Mouse (Mus musculus): ENCODE measurements around the gene Cdkn1c. TPM values are rescaled to one million over a fixed set of nuclear protein-coding genes. Genes with fewer than 3 reads are reported as not detected.
A peak's percentile ranks its signal among the peaks of the same experiment; 100 is the strongest.

Cdkn1c gene
- polyA plus RNA-seq, 1 experiment from 2014 or later: 185 TPM

DNA sequence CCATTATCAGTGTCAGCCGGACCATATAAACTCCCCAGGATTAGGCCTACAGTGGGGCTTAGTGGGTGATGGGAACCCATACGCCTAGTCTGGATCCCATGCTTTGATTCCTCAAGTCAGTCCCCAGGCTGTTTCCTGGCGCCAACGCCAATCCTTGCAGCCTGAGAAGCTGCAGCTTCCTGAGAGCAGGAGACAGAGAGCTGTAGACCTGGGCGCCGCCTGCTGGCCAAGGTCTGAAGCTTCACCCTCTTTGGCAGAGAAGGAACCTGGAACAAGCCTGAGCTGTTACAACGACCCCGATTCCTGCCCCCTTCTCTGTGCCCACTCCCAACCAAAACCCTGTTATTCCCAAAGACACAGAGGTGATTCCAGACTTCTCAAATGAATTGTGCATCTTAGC lies 9.1 kb upstream of the Cdkn1c start:
- H3K27ac ChIP-seq (replicated peaks): no peak overlapping the region
- 11% methylated on average over 8 of the region's 8 CpGs for WGBS
- H3K4me3 ChIP-seq (ENCODE audit: low read depth, low read length): no peak overlapping the region
- H3K4me2 ChIP-seq (replicated peaks; ENCODE audit: low read depth): no peak overlapping the region
- no peak overlapping the region for H3K9ac ChIP-seq (ENCODE audit: low read length)
- H3K4me1 ChIP-seq (replicated peaks; ENCODE audit: control insufficient read depth, insufficient read depth): peaks cover 5% of the 10 kb centered on the region; the same call in 1 of the 2 replicates
- ATAC-seq (ENCODE audit: low FRiP score, low TSS enrichment) (no peak), DNase-seq (ENCODE audit: low spot score) (peak; percentile 87)
- H3K9me3 ChIP-seq (ENCODE audit: control insufficient read depth, low read length): no peaks in the 10 kb centered on the region
- H3K27me3 ChIP-seq (ENCODE audit: control insufficient read depth, insufficient read depth, low read length): no peaks in the 10 kb centered on the region
- H3K36me3 ChIP-seq (ENCODE audit: control insufficient read depth, insufficient read depth, low read length): no peaks in the 10 kb centered on the region
- TF ChIP-seq CTCF (IDR thresholded peaks at IDR 0.05; ENCODE audit: low read depth) (peak; percentile 95), EP300 (optimal IDR thresholded peaks at IDR 0.05) (no peak)

DNA sequence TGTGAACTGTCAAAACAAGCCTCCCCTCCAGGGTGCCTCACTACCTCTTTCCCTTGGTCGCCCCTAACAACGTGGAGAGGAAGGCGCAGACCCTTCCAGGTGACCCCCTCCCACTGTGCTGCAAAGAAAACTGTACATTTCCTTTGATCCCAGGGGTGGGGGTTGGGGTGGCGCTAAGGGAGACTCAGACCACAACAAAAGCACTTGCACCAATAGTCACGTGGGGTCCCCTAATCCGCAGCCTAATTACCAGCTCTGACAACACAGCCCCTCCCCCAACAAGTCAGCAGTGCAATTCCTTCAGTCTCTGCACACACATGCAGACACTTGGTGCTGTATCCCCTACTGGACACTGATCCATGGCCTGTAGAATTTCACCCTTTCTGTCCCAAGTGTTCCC lies 6.9 kb upstream of the Cdkn1c start:
- Histone ChIP-seq H3K27me3 (ENCODE audit: control insufficient read depth, insufficient read depth, low read length) (no peaks in the 10 kb centered on the region), H3K4me3 (ENCODE audit: low read depth, low read length) (no peak overlapping the region), H3K4me1 (replicated peaks; ENCODE audit: control insufficient read depth, insufficient read depth) (peaks cover 6% of the 10 kb centered on the region; the same call in 1 of the 2 replicates), H3K9me3 (ENCODE audit: control insufficient read depth, low read length) (no peaks in the 10 kb centered on the region), H3K9ac (ENCODE audit: low read length) (no peak overlapping the region), H3K4me2 (replicated peaks; ENCODE audit: low read depth) (no peak overlapping the region), H3K36me3 (ENCODE audit: control insufficient read depth, insufficient read depth, low read length) (no peaks in the 10 kb centered on the region), H3K27ac (replicated peaks) (no peak overlapping the region)
- WGBS: 34% methylated on average over 6 of the region's 6 CpGs
- DNase-seq (ENCODE audit: low spot score) (no peak), ATAC-seq (ENCODE audit: low FRiP score, low TSS enrichment) (no peak)
- TF ChIP-seq EP300 (optimal IDR thresholded peaks at IDR 0.05) (no peak), CTCF (IDR thresholded peaks at IDR 0.05; ENCODE audit: low read depth) (no peak)

DNA sequence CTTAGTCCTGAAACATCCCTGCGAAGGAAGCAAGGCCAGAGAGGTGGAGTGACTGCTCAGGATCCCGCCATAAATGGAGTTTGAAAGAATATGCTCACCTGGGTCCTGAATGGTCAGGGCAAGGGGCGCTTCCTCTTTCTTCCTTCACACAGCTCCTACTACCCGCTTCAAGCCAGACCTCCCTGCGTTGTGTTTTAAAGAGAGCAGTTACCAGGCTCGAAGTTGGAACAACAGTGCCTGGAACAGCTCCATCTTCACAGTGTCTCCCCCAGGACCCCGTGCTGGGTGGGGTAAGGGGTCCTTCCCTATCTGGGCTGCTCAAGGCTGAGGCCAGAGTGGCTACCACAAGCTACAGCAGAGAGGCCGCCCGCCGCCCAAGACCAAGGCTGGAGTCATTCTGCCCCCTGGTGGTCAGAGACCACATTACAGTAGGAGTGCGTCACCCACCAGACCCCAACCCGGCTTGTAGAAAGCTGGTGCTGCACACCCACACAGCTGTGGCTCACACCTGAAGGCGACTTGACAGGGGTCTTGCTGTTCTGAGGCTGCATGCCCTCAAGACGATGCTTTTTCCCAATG lies 5.3 kb upstream of the Cdkn1c start:
- Histone ChIP-seq H3K9me3 (ENCODE audit: control insufficient read depth, low read length) (no peaks in the 10 kb centered on the region), H3K36me3 (ENCODE audit: control insufficient read depth, insufficient read depth, low read length) (no peaks in the 10 kb centered on the region), H3K4me1 (replicated peaks; ENCODE audit: control insufficient read depth, insufficient read depth) (peaks cover 6% of the 10 kb centered on the region; the same call in 1 of the 2 replicates), H3K27me3 (ENCODE audit: control insufficient read depth, insufficient read depth, low read length) (no peaks in the 10 kb centered on the region), H3K9ac (ENCODE audit: low read length) (no peak overlapping the region), H3K4me2 (replicated peaks; ENCODE audit: low read depth) (no peak overlapping the region), H3K4me3 (ENCODE audit: low read depth, low read length) (no peak overlapping the region), H3K27ac (replicated peaks) (no peak overlapping the region)
- TF ChIP-seq EP300 (optimal IDR thresholded peaks at IDR 0.05): no peak
- TF ChIP-seq CTCF (IDR thresholded peaks at IDR 0.05; ENCODE audit: low read depth): peak; percentile 96
- peak; percentile 36 for ATAC-seq (ENCODE audit: low FRiP score, low TSS enrichment)
- DNase-seq (ENCODE audit: low spot score): peak; percentile 83
- 39% methylated on average over 14 of the region's 14 CpGs for WGBS

DNA sequence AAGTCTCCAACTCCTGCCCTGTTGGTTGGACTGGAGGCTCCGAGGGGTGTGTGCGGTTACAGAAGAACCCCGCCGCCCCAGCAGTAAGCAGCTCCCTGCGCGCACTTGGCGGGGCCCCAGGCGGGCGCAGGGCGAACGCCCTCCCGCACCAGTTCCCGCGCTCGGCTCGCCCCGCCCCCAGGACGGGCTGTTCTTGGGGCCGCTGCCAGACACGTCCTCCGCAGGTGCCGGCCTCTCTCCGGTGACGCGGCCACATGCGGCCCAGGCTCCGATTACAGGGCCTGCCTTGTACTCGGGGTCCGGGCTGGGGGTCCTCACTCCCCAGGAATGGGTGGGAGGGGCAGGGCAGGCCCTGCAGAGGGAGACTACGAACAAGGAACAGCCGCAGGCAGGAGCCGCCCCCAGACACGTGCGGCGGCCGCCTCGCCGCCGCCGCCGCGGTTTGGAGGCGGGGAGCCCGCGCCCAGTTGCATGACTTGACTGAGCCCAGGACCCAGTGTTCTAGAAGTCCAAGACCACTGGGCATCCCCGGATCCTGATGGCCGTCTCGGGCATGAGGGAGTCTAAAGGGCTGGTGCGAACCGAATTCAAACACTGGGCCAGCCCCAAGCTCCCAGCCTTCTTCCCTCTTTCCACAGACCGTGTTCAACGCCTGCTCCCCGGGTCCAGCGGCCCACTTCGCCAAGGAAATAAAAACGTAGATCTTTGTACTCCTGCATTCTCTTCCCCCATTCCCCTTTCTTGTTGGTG lies 4.1 kb upstream of the Cdkn1c start:
- Histone ChIP-seq H3K9ac (ENCODE audit: low read length) (peak overlapping the region; percentile 27; the same call in 1 of the 2 replicates), H3K27ac (replicated peaks) (peak overlapping the region; percentile 56), H3K27me3 (ENCODE audit: control insufficient read depth, insufficient read depth, low read length) (no peaks in the 10 kb centered on the region), H3K9me3 (ENCODE audit: control insufficient read depth, low read length) (peaks cover 5% of the 10 kb centered on the region), H3K4me2 (replicated peaks; ENCODE audit: low read depth) (peak overlapping the region; percentile 60), H3K36me3 (ENCODE audit: control insufficient read depth, insufficient read depth, low read length) (no peaks in the 10 kb centered on the region), H3K4me1 (replicated peaks; ENCODE audit: control insufficient read depth, insufficient read depth) (peaks cover 6% of the 10 kb centered on the region; the same call in 1 of the 2 replicates), H3K4me3 (ENCODE audit: low read depth, low read length) (peak overlapping the region; percentile 29)
- 17% methylated on average over 56 of the region's 56 CpGs for WGBS
- TF ChIP-seq EP300 (optimal IDR thresholded peaks at IDR 0.05) (no peak), CTCF (IDR thresholded peaks at IDR 0.05; ENCODE audit: low read depth) (no peak)
- peak; percentile 83 for DNase-seq (ENCODE audit: low spot score)
- ATAC-seq (ENCODE audit: low FRiP score, low TSS enrichment): no peak

DNA sequence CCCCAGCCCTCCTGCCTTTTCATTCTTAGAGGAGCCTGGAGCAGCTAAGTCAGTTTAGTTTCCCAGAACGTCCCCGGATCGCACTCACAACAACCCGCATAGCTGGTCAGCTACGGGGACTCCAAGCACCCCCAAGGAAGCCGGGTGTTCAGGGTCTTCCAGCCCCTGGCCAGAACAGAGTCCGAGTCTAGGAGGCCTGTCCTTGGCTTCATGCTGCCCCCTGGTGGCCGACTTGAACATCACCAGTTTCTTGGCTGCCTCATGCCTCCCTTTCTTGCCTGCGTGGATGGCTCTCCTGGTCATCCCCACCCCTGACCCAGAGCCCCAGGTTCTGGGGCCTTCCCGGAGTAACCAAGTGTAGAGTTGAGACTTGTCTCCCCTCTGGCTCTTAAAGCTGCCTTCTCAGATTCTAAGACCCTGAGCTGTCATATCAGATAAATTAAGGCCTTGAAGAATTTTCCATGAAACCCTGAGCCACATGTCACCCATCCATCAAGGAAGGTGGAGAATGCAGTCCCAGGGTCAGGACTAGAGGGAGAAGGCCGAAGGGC lies 3.1 kb upstream of the Cdkn1c start:
- no peaks in the 10 kb centered on the region for H3K27me3 ChIP-seq (ENCODE audit: control insufficient read depth, insufficient read depth, low read length)
- DNase-seq (ENCODE audit: low spot score) (peak; percentile 81), ATAC-seq (ENCODE audit: low FRiP score, low TSS enrichment) (no peak)
- H3K9ac ChIP-seq (ENCODE audit: low read length): no peak overlapping the region
- no peak overlapping the region for H3K4me3 ChIP-seq (ENCODE audit: low read depth, low read length)
- peaks cover 10% of the 10 kb centered on the region for H3K9me3 ChIP-seq (ENCODE audit: control insufficient read depth, low read length)
- peaks cover 6% of the 10 kb centered on the region; the same call in 1 of the 2 replicates for H3K4me1 ChIP-seq (replicated peaks; ENCODE audit: control insufficient read depth, insufficient read depth)
- TF ChIP-seq CTCF (IDR thresholded peaks at IDR 0.05; ENCODE audit: low read depth) (peak; percentile 90), EP300 (optimal IDR thresholded peaks at IDR 0.05) (no peak)
- H3K27ac ChIP-seq (replicated peaks): peak overlapping the region; percentile 56
- H3K36me3 ChIP-seq (ENCODE audit: control insufficient read depth, insufficient read depth, low read length): no peaks in the 10 kb centered on the region
- H3K4me2 ChIP-seq (replicated peaks; ENCODE audit: low read depth): no peak overlapping the region
- 39% methylated on average over 11 of the region's 11 CpGs for WGBS

Data from stomach, postnatal 0 days (tissue).